Mouse (Mus musculus) midbrain, embryonic 14.5 days (tissue): Measurements from ENCODE around the gene Hamp2. TPM values are rescaled to one million over a fixed set of nuclear protein-coding genes. Genes with fewer than 3 reads are reported as not detected.
"Not testable (repeated sequence)": the region's sequence is repeated elsewhere in the genome, so short reads cannot be mapped to it uniquely, and the experiment has no call there.

Experiments
- ATAC-seq: fragments of 200-750 bp; cut with Nextera tagmentation; 2 replicates; pipeline ENCODE4 v1.8.0; 2017; ENCODE audit warnings: moderate number of reproducible peaks, moderate library complexity; ENCODE audit not compliant: low FRiP score, low TSS enrichment
- DNase-seq: peaks from one replicate; pipeline ENCODE4 v3.0.0-alpha.2; 2015
- H3K27ac ChIP-seq: fragments of 300-500 bp; sonication (generic); replicated peaks from 2 replicates; pipeline ENCODE4 v1.5.1; 2014; ENCODE audit warnings: mild to moderate bottlenecking, low read depth, low read length, moderate library complexity
- H3K27me3 ChIP-seq: fragments of 300-500 bp; sonication (generic); 2 replicates; pipeline ENCODE4 v1.6.1; 2014; ENCODE audit warnings: low read length, control low read depth, mixed read lengths; ENCODE audit not compliant: control insufficient read depth, insufficient read depth
- H3K36me3 ChIP-seq: fragments of 300-500 bp; sonication (generic); 2 replicates; pipeline ENCODE4 v1.6.1; 2014; ENCODE audit warnings: low read length, control low read depth; ENCODE audit not compliant: control insufficient read depth, insufficient read depth
- H3K4me1 ChIP-seq: fragments of 300-500 bp; sonication (generic); 2 replicates; pipeline ENCODE4 v1.6.1; 2014; ENCODE audit warnings: mild to moderate bottlenecking, antibody characterized with exemption, low read length, control low read depth; ENCODE audit not compliant: control insufficient read depth, insufficient read depth
- H3K4me2 ChIP-seq: fragments of 300-500 bp; sonication (generic); 2 replicates; pipeline ENCODE4 v1.6.1; 2014; ENCODE audit warnings: mild to moderate bottlenecking, low read length, moderate library complexity
- H3K4me3 ChIP-seq: fragments of 300-500 bp; sonication (generic); replicated peaks from 2 replicates; pipeline ENCODE4 v1.5.1; 2014; ENCODE audit warnings: low read depth, low read length
- H3K9ac ChIP-seq: fragments of 300-500 bp; sonication (generic); replicated peaks from 2 replicates; pipeline ENCODE4 v1.6.1; 2014; ENCODE audit warnings: mild to moderate bottlenecking, low read length, moderate library complexity
- H3K9me3 ChIP-seq: fragments of 300-500 bp; sonication (generic); 2 replicates; pipeline ENCODE4 v1.6.1; 2016; ENCODE audit warnings: low read length, control low read depth, mixed read lengths; ENCODE audit not compliant: control insufficient read depth
- whole genome bisulfite sequencing: fragments of 180-500 bp; shearing (Covaris S2); extraction: QIAGEN DNeasy Blood & Tissue Kit; methylation state at CpG from one replicate; pipeline ENCODE4 v1.1.7; 2014; 5-methylcytosine and 5-hydroxymethylcytosine counted together
- polyA plus RNA-seq: library from polyadenylated mRNA; unstranded; fragments of >200 nt; fragmentation: Nextera tagmentation; extraction: Ambion mirVana; gene quantifications from 2 replicates; pipeline ENCODE4 v1.2.1, GENCODE M21; 2014

Gene Hamp2
- polyA plus RNA-seq, 1 experiment from 2014 or later, result not detected

DNA sequence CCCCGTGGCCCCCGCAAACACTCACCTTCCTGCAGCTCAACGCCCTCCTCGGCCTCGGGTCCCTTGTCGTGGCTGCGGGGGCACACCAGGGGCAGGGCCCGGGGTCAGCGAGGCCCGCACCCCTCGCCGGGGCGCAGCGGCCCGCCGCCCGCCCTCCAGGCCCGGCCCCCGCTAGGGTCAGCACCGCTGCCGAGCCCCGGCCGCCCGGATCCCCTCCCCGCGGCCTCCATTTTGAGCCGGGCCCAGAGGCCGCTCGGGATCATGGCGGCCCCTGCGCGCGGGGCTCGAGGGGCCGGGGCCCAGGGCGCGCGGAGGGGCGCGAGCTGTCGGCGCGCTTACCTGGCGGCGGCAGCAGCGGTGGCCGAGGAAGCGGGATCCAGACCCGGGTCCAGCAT, 31.9 kb upstream of the Hamp2 start:
- Histone ChIP-seq H3K4me3 (peak overlapping the region; percentile 92), H3K27ac (peak overlapping the region; percentile 99), H3K9me3 (no peaks in the 10 kb centered on the region), H3K36me3 (peaks cover 44% of the 10 kb centered on the region), H3K9ac (peak overlapping the region; percentile 98), H3K27me3 (no peaks in the 10 kb centered on the region), H3K4me1 (peaks cover 18% of the 10 kb centered on the region), H3K4me2 (peak overlapping the region; percentile 81)
- ATAC-seq, result peak; percentile 58
- under 1% methylated on average over 44 of the region's 49 CpGs for WGBS
- DNase-seq, result no peak

DNA sequence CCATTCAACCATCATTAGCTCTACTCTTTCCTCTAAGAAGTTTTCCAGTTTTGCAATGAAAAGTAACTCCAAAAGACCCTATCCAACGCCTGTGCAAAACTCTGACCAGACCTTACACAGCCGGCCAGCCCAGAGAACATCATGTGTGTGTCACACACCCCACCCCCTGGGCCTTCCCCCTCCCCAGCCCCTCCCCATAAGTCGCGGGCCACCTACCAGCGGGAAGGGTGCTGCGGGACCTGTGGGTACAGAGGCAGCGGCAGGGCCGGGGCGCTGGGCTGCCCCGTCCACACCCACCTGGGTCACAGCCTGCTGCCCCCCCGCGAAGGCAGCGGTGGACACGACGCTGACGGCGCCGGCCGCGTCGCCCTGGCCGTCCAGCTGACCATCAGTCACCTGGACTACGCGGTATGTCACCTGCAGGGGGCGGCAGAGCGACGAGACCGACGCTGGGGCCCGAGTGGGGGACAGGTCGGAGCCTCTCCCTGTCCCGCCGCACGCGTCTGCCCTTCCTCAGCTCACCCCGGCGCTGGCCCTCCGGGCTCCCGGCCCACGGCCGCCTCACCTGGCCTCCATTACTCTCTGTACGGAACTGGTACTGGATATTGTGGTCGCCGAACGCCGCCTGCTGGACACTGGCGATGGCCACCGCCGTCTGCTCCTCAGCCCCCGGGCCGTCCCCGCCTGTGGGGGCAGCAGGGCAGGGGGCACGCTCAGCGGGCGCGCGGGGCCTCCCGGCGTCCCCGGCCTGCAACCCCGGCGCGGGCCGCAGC, 31.3 kb upstream of the Hamp2 start:
- H3K27ac ChIP-seq, result peak overlapping the region; percentile 99
- under 1% methylated on average over 64 of the region's 64 CpGs for WGBS
- H3K9ac ChIP-seq, result peak overlapping the region; percentile 98
- peak overlapping the region; percentile 92 for H3K4me3 ChIP-seq
- peaks cover 18% of the 10 kb centered on the region for H3K4me1 ChIP-seq
- H3K9me3 ChIP-seq, result no peaks in the 10 kb centered on the region
- DNase-seq (peak; percentile 90), ATAC-seq (peak; percentile 59)
- no peaks in the 10 kb centered on the region for H3K27me3 ChIP-seq
- peaks cover 49% of the 10 kb centered on the region for H3K36me3 ChIP-seq
- H3K4me2 ChIP-seq, result peak overlapping the region; percentile 81

DNA sequence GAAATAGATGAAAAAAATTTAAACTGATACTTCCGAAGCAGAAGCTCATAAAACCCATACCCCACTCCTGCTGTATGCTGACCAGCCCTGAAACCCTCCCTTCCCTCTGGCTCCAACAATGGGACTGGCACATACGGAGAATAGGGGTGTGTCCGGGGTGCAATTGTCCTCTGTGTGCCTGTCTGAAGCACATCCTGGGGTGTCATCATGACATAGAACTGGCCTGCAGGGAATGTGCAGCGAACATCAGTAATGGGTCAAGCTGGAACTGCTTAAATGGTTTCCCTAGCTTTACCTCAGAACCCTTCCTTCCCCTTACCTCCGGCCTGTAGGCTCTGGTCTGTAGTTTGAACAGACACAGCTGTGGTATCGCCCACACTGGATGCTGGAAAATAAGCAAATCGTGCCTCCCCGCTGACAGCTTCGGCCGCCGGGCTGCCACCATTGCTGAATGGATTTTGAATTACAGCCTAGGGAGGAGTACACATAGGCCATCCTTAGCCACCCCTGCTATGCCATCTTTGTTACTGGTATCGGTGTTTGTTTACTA, 30.6 kb upstream of the Hamp2 start:
- ATAC-seq, result no peak

DNA sequence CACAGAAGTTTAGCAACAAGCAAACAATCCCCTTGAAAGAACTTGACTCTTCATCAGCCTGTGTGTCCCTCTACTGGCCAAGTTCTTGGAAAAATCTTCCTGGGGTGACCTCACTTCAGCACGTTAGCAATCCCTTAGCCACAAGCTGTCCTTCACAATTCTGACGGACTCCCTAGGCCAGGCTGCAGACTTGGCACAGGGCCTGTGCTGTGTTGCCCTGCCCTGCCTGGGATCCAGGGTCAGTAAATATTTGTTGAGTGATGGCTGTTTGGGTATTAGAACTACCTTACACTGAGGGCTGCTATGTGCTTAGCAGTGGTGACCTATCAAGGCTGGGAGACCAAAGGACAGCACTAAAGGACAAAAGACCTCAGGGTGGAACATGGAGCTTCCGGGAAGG, 29.6 kb upstream of the Hamp2 start:
- no peaks in the 10 kb centered on the region for H3K27me3 ChIP-seq
- peaks cover 18% of the 10 kb centered on the region for H3K4me1 ChIP-seq
- no peak overlapping the region for H3K4me3 ChIP-seq
- ATAC-seq (no peak), DNase-seq (no peak)
- no peak overlapping the region for H3K9ac ChIP-seq
- H3K9me3 ChIP-seq, result no peaks in the 10 kb centered on the region
- WGBS, result 82% methylated on average over 3 of the region's 3 CpGs
- H3K4me2 ChIP-seq, result no peak overlapping the region
- H3K36me3 ChIP-seq, result peaks cover 62% of the 10 kb centered on the region
- no peak overlapping the region for H3K27ac ChIP-seq

More for the DNA sequence above, 30.6 kb upstream of the Hamp2 start:
- peak overlapping the region; percentile 98 for H3K9ac ChIP-seq
- H3K36me3 ChIP-seq, result peaks cover 57% of the 10 kb centered on the region
- H3K27ac ChIP-seq, result no peak overlapping the region
- DNase-seq, result no peak
- H3K4me3 ChIP-seq, result peak overlapping the region; percentile 92
- H3K4me2 ChIP-seq, result peak overlapping the region; percentile 81
- H3K9me3 ChIP-seq, result no peaks in the 10 kb centered on the region
- peaks cover 18% of the 10 kb centered on the region for H3K4me1 ChIP-seq
- H3K27me3 ChIP-seq, result no peaks in the 10 kb centered on the region
- WGBS, result 87% methylated on average over 12 of the region's 12 CpGs

DNA sequence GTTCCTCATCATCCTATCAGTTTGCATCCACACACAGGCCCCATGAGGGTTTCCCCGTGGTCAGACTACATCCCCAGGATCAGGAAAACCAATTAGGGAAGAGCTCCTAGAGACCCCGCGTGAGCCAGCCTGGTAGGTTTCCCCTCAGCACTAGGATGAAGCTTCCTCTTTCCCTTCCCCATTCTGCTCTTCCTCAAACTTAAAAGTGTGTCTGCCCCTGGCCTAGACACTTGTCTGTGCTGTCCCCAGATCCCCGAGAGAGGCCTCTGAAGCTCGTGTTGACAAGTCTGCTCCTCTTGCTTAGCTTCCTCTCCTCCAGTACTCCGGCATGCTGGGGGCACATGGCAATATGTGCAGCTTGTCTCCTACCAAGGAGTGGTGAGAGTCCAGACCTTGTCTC, 29.0 kb upstream of the Hamp2 start:
- no peak overlapping the region for H3K4me2 ChIP-seq
- no peak overlapping the region for H3K27ac ChIP-seq
- no peak for DNase-seq
- no peak overlapping the region for H3K9ac ChIP-seq
- H3K27me3 ChIP-seq, result no peaks in the 10 kb centered on the region
- peaks cover 16% of the 10 kb centered on the region for H3K4me1 ChIP-seq
- no peaks in the 10 kb centered on the region for H3K9me3 ChIP-seq
- no peak overlapping the region for H3K4me3 ChIP-seq
- H3K36me3 ChIP-seq, result peaks cover 66% of the 10 kb centered on the region
- 93% methylated on average over 6 of the region's 6 CpGs for WGBS
- ATAC-seq, result no peak

DNA sequence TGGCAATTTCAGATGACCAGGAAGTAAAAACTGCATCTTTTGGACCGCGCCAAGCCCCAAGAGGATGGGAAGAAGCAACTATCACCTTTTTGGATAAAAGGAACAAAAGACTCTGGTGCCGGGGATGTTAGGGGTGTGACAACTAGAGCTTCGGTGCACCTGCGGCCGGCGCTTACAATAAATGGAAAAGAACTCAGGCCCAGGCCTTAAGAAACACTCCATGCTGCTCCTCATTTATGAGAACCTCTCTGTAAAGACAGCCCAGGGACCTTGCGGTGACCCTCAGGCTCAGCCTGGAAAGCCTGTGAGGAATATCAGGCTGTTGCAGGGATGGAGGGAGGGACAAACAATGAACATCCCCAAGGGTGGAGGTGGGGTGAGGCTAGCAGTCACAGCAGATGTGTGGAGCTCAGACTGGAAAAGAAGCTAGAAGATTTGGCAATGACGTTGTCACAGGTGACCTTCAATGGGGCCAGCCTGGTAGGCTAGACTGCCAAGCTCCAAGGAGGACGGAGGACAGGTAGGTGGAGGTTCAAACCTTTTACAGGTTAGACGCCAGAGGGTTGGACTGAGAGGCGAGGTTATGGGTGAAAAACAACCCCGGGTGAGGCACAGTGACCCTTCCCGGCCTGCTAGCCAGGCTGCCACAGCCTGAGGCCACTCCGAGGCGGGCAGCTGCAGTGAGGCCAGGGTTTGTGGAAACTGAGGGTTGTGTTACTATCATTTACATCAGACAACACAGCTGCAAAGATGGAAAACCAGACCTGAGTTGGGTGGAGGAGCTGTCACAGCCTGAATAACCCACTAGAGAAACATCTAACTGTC, 28.2 kb upstream of the Hamp2 start:
- H3K36me3 ChIP-seq, result peaks cover 68% of the 10 kb centered on the region

DNA sequence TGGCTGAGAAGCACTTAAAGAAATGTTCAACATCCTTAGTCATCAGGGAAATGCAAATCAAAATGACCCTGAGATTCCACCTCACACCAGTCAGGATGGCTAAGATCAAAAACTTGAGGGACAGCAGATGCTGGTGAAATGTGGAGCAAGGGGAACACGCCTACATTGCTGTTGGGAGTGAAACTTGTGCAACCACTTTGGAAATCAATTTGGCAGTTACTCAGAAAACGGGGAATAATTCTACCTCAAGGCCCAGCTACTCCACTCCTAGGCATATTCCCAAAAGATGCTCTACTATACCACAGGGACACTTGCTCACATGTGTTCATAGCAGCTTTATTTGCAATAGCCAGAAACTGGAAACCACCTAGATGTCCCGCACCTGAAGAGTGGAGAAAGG, 25.4 kb upstream of the Hamp2 start:
- not testable (repeated sequence) for H3K27ac ChIP-seq, H3K4me3 ChIP-seq, H3K9me3 ChIP-seq, ATAC-seq, H3K27me3 ChIP-seq, H3K9ac ChIP-seq, DNase-seq, H3K4me2 ChIP-seq, H3K4me1 ChIP-seq
- WGBS, result 96% methylated on average over 3 of the region's 3 CpGs
- peaks cover 80% of the 10 kb centered on the region for H3K36me3 ChIP-seq

More for the DNA sequence above, 28.2 kb upstream of the Hamp2 start:
- Histone ChIP-seq H3K9ac (no peak overlapping the region), H3K9me3 (no peaks in the 10 kb centered on the region), H3K4me2 (no peak overlapping the region), H3K4me3 (no peak overlapping the region), H3K27ac (no peak overlapping the region), H3K4me1 (peaks cover 8% of the 10 kb centered on the region), H3K27me3 (no peaks in the 10 kb centered on the region)
- ATAC-seq (no peak), DNase-seq (no peak)
- WGBS, result 94% methylated on average over 16 of the region's 16 CpGs

DNA sequence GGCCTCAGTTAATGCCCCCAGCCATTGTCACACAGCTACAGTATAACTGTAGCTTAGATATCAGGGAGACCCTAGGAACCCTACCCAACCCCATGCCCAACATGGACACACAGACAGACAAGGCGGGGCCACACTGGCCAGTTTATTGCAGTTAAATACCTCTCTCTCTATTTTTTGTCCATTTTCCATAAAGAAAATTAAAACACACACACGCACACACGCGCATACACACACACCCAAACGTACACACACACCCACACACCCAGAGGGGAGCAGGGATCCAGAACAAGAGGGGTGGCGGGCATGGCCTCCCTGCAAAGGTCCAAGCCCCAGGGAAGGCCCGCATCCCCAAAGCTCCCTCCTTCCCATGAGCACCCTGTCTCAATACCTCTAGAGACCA, 21.4 kb upstream of the Hamp2 start:
- Histone ChIP-seq H3K27me3 (no peaks in the 10 kb centered on the region), H3K9me3 (no peaks in the 10 kb centered on the region), H3K4me3 (no peak overlapping the region), H3K36me3 (peaks cover 40% of the 10 kb centered on the region), H3K27ac (no peak overlapping the region), H3K4me1 (no peaks in the 10 kb centered on the region), H3K9ac (no peak overlapping the region), H3K4me2 (no peak overlapping the region)
- 93% methylated on average over 7 of the region's 7 CpGs for WGBS
- no peak for DNase-seq
- ATAC-seq, result no peak
